Mouse (Mus musculus): ENCODE results near the gene Bzw2. TPM values are rescaled to one million over a fixed set of nuclear protein-coding genes. Genes with fewer than 3 reads are reported as not detected.

The Bzw2 gene
- polyA plus RNA-seq (2021; fragmentation: Nextera tagmentation), result 27.1 and 29.4 TPM in 2 replicates
- long read RNA-seq, experiment 1, transcript Bzw2-201 (12 exons, 1,871 nt), result major isoform, 130 of 159 reads
- long read RNA-seq, experiment 1, partial matches to known transcripts, result 15 of 159 reads
- long read RNA-seq, experiment 1, other reads (novel, unspliced or antisense), result 9 of 159 reads
- long read RNA-seq, experiment 2, transcript Bzw2-201 (12 exons, 1,871 nt), result major isoform, 39 of 59 reads
- long read RNA-seq, experiment 2, partial matches to known transcripts, result 17 of 59 reads
- long read RNA-seq, experiment 2, other reads (novel, unspliced or antisense), result 3 of 59 reads

GRCm38 (mm10) chr12:36157638-36158308 is at the start of gene Bzw2:
TSS of gene Bzw2 (minus strand) at chr12:36158080.

GRCm38 (mm10) chr12:36156637-36157303 is 1.1 kb downstream of the Bzw2 start, which contains the start of gene Ankmy2:
TSS of gene Ankmy2 (plus strand) at chr12:36157114.

GRCm38 (mm10) chr12:36042348-36042778 is 115.5 kb downstream of the Bzw2 start, which contains the start of gene Tspan13:
TSS of gene Tspan13 (minus strand) at chr12:36042500.

Other genes with a start within 250 kb of the Bzw2 start
- gene Agr3, start 232.5 kb downstream of the Bzw2 start, polyA plus RNA-seq (2021; fragmentation: Nextera tagmentation), result not detected in 2 replicates
- gene Agr2, start 165.2 kb downstream of the Bzw2 start, polyA plus RNA-seq (2021; fragmentation: Nextera tagmentation), result 0.45 TPM in 1 of 2 replicates, not detected in the other
- gene Tspan13, start 115.6 kb downstream of the Bzw2 start, polyA plus RNA-seq (2021; fragmentation: Nextera tagmentation), result 305 and 324 TPM in 2 replicates
- gene Ankmy2, start 966 bp downstream of the Bzw2 start, polyA plus RNA-seq (2021; fragmentation: Nextera tagmentation), result 30.9 and 37.6 TPM in 2 replicates
- gene Lrrc72, start 95.3 kb upstream of the Bzw2 start, polyA plus RNA-seq (2021; fragmentation: Nextera tagmentation), result not detected in 2 replicates
- 0.68 and 0.83 TPM in 2 replicates for gene Sostdc1, start 156.1 kb upstream of the Bzw2 start, polyA plus RNA-seq (2021; fragmentation: Nextera tagmentation)
- gene Ispd, start 223.4 kb upstream of the Bzw2 start, polyA plus RNA-seq (2021; fragmentation: Nextera tagmentation), result 8.7 and 10.1 TPM in 2 replicates
- 2.6 and 2.9 TPM in 2 replicates for gene D630036H23Rik, start 224.1 kb upstream of the Bzw2 start, polyA plus RNA-seq (2021; fragmentation: Nextera tagmentation)